Mouse (Mus musculus) heart, embryonic 14.5 days (tissue): ENCODE measurements around the gene Psmc5. TPM values are rescaled to one million over a fixed set of nuclear protein-coding genes. Genes with fewer than 3 reads are reported as not detected.
A peak's percentile ranks its signal among the peaks of the same experiment; 100 is the strongest.

Experiments used
- ATAC-seq: fragments of 200-750 bp; cut with Nextera tagmentation; 2 replicates; pipeline ENCODE4 v1.8.0; 2017; ENCODE audit warnings: low read depth, moderate TSS enrichment; ENCODE audit not compliant: insufficient number of reproducible peaks, insufficient read depth, low FRiP score
- H3K27ac ChIP-seq, 2 experiments: fragments of 200-500 bp in 1 of 2; fragments of 300-500 bp in 1 of 2; sonication (generic) in 1 of 2; replicated peaks in 1 of 2; 2 replicates each; pipeline ENCODE4 v1.5.1; 2012 to 2014; ENCODE audit warnings: low read depth in 2 of 2, low read length in 2 of 2, control low read depth in 1 of 2, mild to moderate bottlenecking in 1 of 2, mixed read lengths in 1 of 2; ENCODE audit not compliant: control insufficient read depth in 1 of 2, insufficient read depth in 1 of 2
- H3K27me3 ChIP-seq: fragments of 300-500 bp; sonication (generic); 2 replicates; pipeline ENCODE4 v1.6.1; 2014; ENCODE audit warnings: mild to moderate bottlenecking, low read length, control low read depth; ENCODE audit not compliant: control insufficient read depth, insufficient read depth
- H3K36me3 ChIP-seq: fragments of 300-500 bp; sonication (generic); 2 replicates; pipeline ENCODE4 v1.6.1; 2014; ENCODE audit warnings: mild to moderate bottlenecking, control low read depth, low read length, mixed read lengths; ENCODE audit not compliant: control insufficient read depth, insufficient read depth
- H3K4me1 ChIP-seq, 2 experiments: fragments of 200-500 bp in 1 of 2; fragments of 300-500 bp in 1 of 2; sonication (generic) in 1 of 2; 2 replicates each; pipeline ENCODE4 v1.6.1; 2012 to 2014; ENCODE audit warnings: low read length in 2 of 2, control low read depth in 1 of 2, mixed read lengths in 1 of 2; ENCODE audit not compliant: control insufficient read depth in 2 of 2, insufficient read depth in 2 of 2
- H3K4me2 ChIP-seq: fragments of 300-500 bp; sonication (generic); 2 replicates; pipeline ENCODE4 v1.6.1; 2014; ENCODE audit warnings: mild to moderate bottlenecking, low read length
- H3K4me3 ChIP-seq, 2 experiments: fragments of 200-500 bp in 1 of 2; fragments of 300-500 bp in 1 of 2; sonication (generic) in 1 of 2; 2 replicates each; pipeline ENCODE4 v1.5.1; 2012 to 2014; ENCODE audit warnings: low read length in 2 of 2, mild to moderate bottlenecking in 2 of 2, control low read depth in 1 of 2, low read depth in 1 of 2, moderate library complexity in 1 of 2; ENCODE audit not compliant: control insufficient read depth in 1 of 2, insufficient read depth in 1 of 2
- H3K9ac ChIP-seq: fragments of 300-500 bp; sonication (generic); 2 replicates; pipeline ENCODE4 v1.6.1; 2014; ENCODE audit warnings: mild to moderate bottlenecking, low read length
- H3K9me3 ChIP-seq: fragments of 300-500 bp; sonication (generic); 2 replicates; pipeline ENCODE4 v1.6.1; 2016; ENCODE audit warnings: low read length, control low read depth; ENCODE audit not compliant: control insufficient read depth
- WGBS: fragments of 180-500 bp; shearing (Covaris S2); extraction: QIAGEN DNeasy Blood & Tissue Kit; methylation state at CpG from one replicate; pipeline ENCODE4 v1.1.7; 2014; 5-methylcytosine and 5-hydroxymethylcytosine counted together
- polyA plus RNA-seq: library from polyadenylated mRNA; unstranded; fragments of >200 nt; fragmentation: Nextera tagmentation; extraction: Ambion mirVana; gene quantifications from 2 replicates; pipeline ENCODE4 v1.2.1, GENCODE M21; 2014

The Psmc5 gene
- polyA plus RNA-seq, 1 experiment from 2014 or later: 200 TPM

GRCm38 (mm10) chr11:106291861-106292260 lies 35.9 kb downstream of the Psmc5 start:
- Histone ChIP-seq H3K9ac (no peak overlapping the region), H3K4me3 (no peak overlapping the region), H3K27ac (no peak overlapping the region), H3K4me2 (no peak overlapping the region), H3K27me3 (no peaks in the 10 kb centered on the region), H3K36me3 (no peaks in the 10 kb centered on the region), H3K4me1 (peaks cover 3 to 6% of the 10 kb centered on the region in 2 experiments; a peak in 2 of 4 replicates), H3K9me3 (no peaks in the 10 kb centered on the region)
- no peak for ATAC-seq
- WGBS: 96% methylated on average over 2 of the region's 2 CpGs

- no peaks in the 10 kb centered on the region for H3K4me1 ChIP-seq
- H3K36me3 ChIP-seq: no peaks in the 10 kb centered on the region
- ATAC-seq: no peak
- no peak within 1 kb of the TSS for H3K4me2 ChIP-seq
- no peaks in the 10 kb centered on the region for H3K27me3 ChIP-seq
- H3K9ac ChIP-seq: no peak within 1 kb of the TSS
- H3K27ac ChIP-seq: no peak within 1 kb of the TSS
- 75% methylated on average over 9 of the region's 9 CpGs for WGBS
- no peaks in the 10 kb centered on the region for H3K9me3 ChIP-seq
- H3K4me3 ChIP-seq: no peak within 1 kb of the TSS
These were observed 45.8 kb downstream of the Psmc5 start, which contains the start of gene Gh for GRCm38 (mm10) chr11:106301765-106302164. Gh (minus strand) TSS chr11:106301865.

DNA sequence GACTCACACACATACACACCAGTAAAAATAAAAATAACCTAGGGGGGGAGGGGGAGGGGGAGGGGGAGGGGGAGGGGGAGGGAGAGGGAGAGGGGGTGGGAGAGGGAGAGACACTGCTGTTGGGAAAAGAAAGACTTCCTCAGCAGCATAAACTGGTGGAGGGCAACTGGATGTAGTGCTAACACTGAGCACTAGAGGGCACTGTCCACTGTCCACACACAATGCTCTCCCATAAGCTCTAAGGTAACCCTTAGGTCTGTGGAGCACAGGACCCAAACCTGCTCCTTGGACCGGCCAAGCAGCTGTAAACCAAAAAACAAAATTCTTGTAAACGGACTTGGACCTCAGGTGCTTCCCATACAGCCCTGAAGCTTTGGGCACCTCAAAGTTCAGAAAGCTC lies 46.7 kb downstream of the Psmc5 start:
- H3K27me3 ChIP-seq: no peaks in the 10 kb centered on the region
- no peak overlapping the region for H3K4me2 ChIP-seq
- no peaks in the 10 kb centered on the region for H3K4me1 ChIP-seq
- no peaks in the 10 kb centered on the region for H3K36me3 ChIP-seq
- H3K4me3 ChIP-seq: no peak overlapping the region
- WGBS: 15% methylated on average over 2 of the region's 2 CpGs
- H3K9me3 ChIP-seq: no peaks in the 10 kb centered on the region
- H3K27ac ChIP-seq: no peak overlapping the region
- peak; percentile 68; the same call in 1 of the 2 replicates for ATAC-seq
- no peak overlapping the region for H3K9ac ChIP-seq

DNA sequence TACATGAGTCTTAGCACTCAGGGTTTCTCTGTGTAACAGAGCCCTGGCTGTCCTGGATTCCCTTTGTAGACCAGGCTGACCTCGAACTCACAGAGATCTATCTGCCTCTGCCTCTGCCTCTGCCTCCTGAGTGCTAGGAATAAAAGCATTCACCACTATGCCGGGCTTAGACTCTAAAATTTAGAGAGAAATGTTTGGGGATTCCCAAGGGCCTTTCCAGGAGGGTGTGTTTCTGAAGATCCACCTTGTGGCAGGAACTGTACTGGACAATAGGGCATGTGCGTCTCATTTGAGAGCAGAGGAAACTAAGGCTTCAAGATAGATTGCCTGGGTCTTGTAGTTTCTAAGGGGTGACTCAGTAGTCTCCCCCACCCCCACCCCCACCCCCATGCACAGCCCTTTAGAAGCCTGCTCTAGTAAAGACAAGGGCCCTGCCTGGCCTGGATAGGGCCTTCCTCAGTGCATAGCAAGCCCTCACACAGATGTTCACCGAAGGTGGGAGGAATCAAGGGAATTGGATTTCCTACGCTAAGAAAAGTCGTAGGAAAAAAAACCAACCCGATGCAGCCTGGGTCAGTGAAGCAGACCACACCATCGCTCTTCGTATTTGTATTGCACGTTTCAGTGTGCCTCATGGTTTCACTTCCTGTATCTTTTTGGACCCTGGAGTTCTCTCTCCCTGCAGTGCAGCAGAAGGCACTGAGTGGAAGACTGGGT lies 49.6 kb downstream of the Psmc5 start:
- H3K4me1 ChIP-seq: no peaks in the 10 kb centered on the region; a peak in 1 of 4 replicates
- no peak overlapping the region for H3K4me3 ChIP-seq
- no peak overlapping the region for H3K9ac ChIP-seq
- no peaks in the 10 kb centered on the region for H3K9me3 ChIP-seq
- H3K27me3 ChIP-seq: no peaks in the 10 kb centered on the region
- WGBS: 77% methylated on average over 10 of the region's 10 CpGs
- no peaks in the 10 kb centered on the region for H3K36me3 ChIP-seq
- no peak overlapping the region for H3K4me2 ChIP-seq
- no peak for ATAC-seq
- H3K27ac ChIP-seq: no peak overlapping the region

GRCm38 (mm10) chr11:106306065-106306385 lies 50.1 kb downstream of the Psmc5 start:
- ATAC-seq: no peak
- no peaks in the 10 kb centered on the region for H3K9me3 ChIP-seq
- no peak overlapping the region for H3K9ac ChIP-seq
- H3K27ac ChIP-seq: no peak overlapping the region
- WGBS: 77% methylated on average over 3 of the region's 3 CpGs
- no peaks in the 10 kb centered on the region for H3K36me3 ChIP-seq
- H3K27me3 ChIP-seq: no peaks in the 10 kb centered on the region
- H3K4me2 ChIP-seq: no peak overlapping the region
- no peak overlapping the region for H3K4me3 ChIP-seq
- H3K4me1 ChIP-seq: no peaks in the 10 kb centered on the region; a peak in 1 of 4 replicates

- Histone ChIP-seq H3K27me3 (no peaks in the 10 kb centered on the region), H3K4me1 (no peaks in the 10 kb centered on the region; a peak in 1 of 4 replicates), H3K4me2 (no peak overlapping the region), H3K36me3 (no peaks in the 10 kb centered on the region), H3K4me3 (no peak overlapping the region), H3K9ac (no peak overlapping the region), H3K27ac (no peak overlapping the region), H3K9me3 (no peaks in the 10 kb centered on the region)
- ATAC-seq: no peak
- 86% methylated on average over 9 of the region's 9 CpGs for WGBS
These were observed 50.8 kb downstream of the Psmc5 start for GRCm38 (mm10) chr11:106306758-106307157.

DNA sequence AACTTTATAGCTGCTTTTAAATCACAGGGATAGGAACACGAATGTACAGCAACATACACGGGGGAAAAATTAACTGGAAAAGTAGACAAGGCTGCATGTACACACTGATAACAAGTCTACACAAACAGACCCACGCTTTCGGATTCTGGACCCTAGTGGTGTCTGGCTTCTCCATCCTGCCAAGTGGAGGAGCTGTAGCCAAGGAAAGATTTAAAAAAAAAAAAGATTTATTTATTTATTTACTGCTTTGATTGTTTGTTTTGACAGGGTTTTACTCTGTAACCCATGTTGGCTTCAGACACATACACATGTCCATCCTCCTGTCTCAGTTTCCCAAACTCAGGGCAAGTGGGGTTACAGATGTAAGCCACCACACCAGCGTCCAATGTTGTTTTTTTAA lies 51.5 kb downstream of the Psmc5 start:
- Histone ChIP-seq H3K9ac (no peak overlapping the region), H3K27me3 (no peaks in the 10 kb centered on the region), H3K36me3 (no peaks in the 10 kb centered on the region), H3K27ac (no peak overlapping the region), H3K9me3 (no peaks in the 10 kb centered on the region), H3K4me1 (no peaks in the 10 kb centered on the region; a peak in 1 of 4 replicates), H3K4me3 (no peak overlapping the region), H3K4me2 (no peak overlapping the region)
- no peak for ATAC-seq
- 57% methylated on average over 5 of the region's 5 CpGs for WGBS

DNA sequence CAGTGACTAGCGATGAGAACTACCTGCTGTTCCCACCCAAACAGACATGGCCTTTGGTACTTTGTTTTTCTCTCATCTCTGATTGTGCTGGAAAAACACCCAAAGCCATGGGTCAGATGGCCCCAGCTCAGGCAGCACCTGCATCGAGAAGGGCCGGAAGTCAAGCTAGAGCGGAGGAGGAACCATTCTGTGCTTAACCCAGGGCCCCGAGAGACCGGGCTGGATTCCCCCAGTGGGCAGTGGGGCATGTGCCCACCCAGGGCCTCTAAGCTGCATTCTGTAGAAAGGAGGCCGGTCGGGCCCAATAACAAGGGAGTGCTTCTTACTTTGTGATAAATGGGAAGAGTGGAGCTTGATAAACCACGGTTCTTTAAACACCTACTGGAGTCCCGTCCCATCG lies 52.2 kb downstream of the Psmc5 start:
- Histone ChIP-seq H3K27ac (no peak overlapping the region), H3K27me3 (no peaks in the 10 kb centered on the region), H3K4me2 (no peak overlapping the region), H3K4me1 (no peaks in the 10 kb centered on the region; a peak in 1 of 4 replicates), H3K36me3 (no peaks in the 10 kb centered on the region), H3K9ac (no peak overlapping the region), H3K9me3 (no peaks in the 10 kb centered on the region), H3K4me3 (no peak overlapping the region)
- 82% methylated on average over 11 of the region's 11 CpGs for WGBS
- no peak for ATAC-seq
